Mouse (Mus musculus) liver, adult 2 months (tissue): Measurements from ENCODE around the gene Rgs8. TPM values are rescaled to one million over a fixed set of nuclear protein-coding genes. Genes with fewer than 3 reads are reported as not detected.

Experiments
- DNase-seq: peaks from one replicate; pipeline ENCODE4 v3.0.0-alpha.2; 2011; ENCODE audit warnings: low read depth, low spot score; ENCODE audit errors: extremely low read depth
- H3K27ac ChIP-seq: fragments of 200-500 bp; replicated peaks from 2 replicates; pipeline ENCODE4 v1.5.1; 2012; ENCODE audit warnings: low read depth, mild to moderate bottlenecking, control low read depth, inconsistent platforms, low read length; ENCODE audit not compliant: insufficient read depth
- H3K27me3 ChIP-seq: fragments of 200-500 bp; 2 replicates; pipeline ENCODE4 v1.6.1; 2012; ENCODE audit warnings: mild to moderate bottlenecking, moderate library complexity, low read length, inconsistent platforms; ENCODE audit not compliant: control insufficient read depth, insufficient read depth
- H3K36me3 ChIP-seq: fragments of 200-500 bp; 2 replicates; pipeline ENCODE4 v1.6.1; 2012; ENCODE audit warnings: low read length, inconsistent platforms; ENCODE audit not compliant: control insufficient read depth, insufficient read depth
- H3K4me1 ChIP-seq: fragments of 200-500 bp; 2 replicates; pipeline ENCODE4 v1.6.1; 2011; ENCODE audit warnings: low read length; ENCODE audit not compliant: control insufficient read depth, insufficient read depth
- H3K4me3 ChIP-seq: fragments of 200-500 bp; 2 replicates; pipeline ENCODE4 v1.5.1; 2011; ENCODE audit warnings: low read depth, mild to moderate bottlenecking, control low read depth, low read length, moderate library complexity; ENCODE audit not compliant: insufficient read depth
- H3K79me2 ChIP-seq: fragments of 200-500 bp; 2 replicates; pipeline ENCODE4 v1.6.1; 2012; ENCODE audit warnings: inconsistent platforms, mild to moderate bottlenecking, low read length, moderate library complexity; ENCODE audit not compliant: control insufficient read depth, insufficient read depth
- H3K9ac ChIP-seq: fragments of 200-500 bp; 2 replicates; pipeline ENCODE4 v1.6.1; 2012; ENCODE audit warnings: low read depth, mild to moderate bottlenecking, control low read depth, inconsistent platforms, low read length
- CTCF ChIP-seq: fragments of 200-500 bp; IDR thresholded peaks from 2 replicates; pipeline ENCODE4 v1.5.1; 2011; ENCODE audit warnings: low read depth, low read length, control low read depth
- POLR2A ChIP-seq: fragments of 200-500 bp; IDR thresholded peaks from 2 replicates; pipeline ENCODE4 v1.6.1; 2011; ENCODE audit warnings: low read length, control low read depth; ENCODE audit not compliant: insufficient read depth; ENCODE audit errors: extremely low read depth
- WGBS: fragments of 180-500 bp; shearing (Covaris S2); methylation state at CpG from one replicate; pipeline ENCODE4 v1.1.7; 2018; 5-methylcytosine and 5-hydroxymethylcytosine counted together
- polyA plus RNA-seq: library from polyadenylated mRNA; depleted of rRNA; stranded (reverse); fragments of >200 nt; gene quantifications from 2 replicates; pipeline ENCODE4 v1.2.3, GENCODE M21; 2012
- total RNA-seq: library from RNA; depleted of rRNA; stranded (reverse); fragments of >200 nt; gene quantifications from 2 replicates; pipeline ENCODE4 v1.2.3, GENCODE M21; 2014

Rgs8 gene
- total and polyA plus RNA-seq, 2 experiments: 0.09 TPM; not detected in 1

- H3K9ac ChIP-seq: peak overlapping the region; percentile 53
- H3K36me3 ChIP-seq: no peaks in the 10 kb centered on the region
- H3K27ac ChIP-seq: no peak overlapping the region; the same call in 1 of the 2 replicates
- no peak for DNase-seq
- no peak overlapping the region for H3K4me3 ChIP-seq
- TF ChIP-seq CTCF (no peak), POLR2A (no peak)
- H3K4me1 ChIP-seq: peaks cover 5% of the 10 kb centered on the region; the same call in 1 of the 2 replicates
- H3K79me2 ChIP-seq: no peaks in the 10 kb centered on the region
- WGBS: 8% methylated on average over 4 of the region's 4 CpGs
- no peaks in the 10 kb centered on the region for H3K27me3 ChIP-seq
Measured at GRCm38 (mm10) chr1:153661689-153662002, 8.8 kb downstream of the Rgs8 start.

DNA sequence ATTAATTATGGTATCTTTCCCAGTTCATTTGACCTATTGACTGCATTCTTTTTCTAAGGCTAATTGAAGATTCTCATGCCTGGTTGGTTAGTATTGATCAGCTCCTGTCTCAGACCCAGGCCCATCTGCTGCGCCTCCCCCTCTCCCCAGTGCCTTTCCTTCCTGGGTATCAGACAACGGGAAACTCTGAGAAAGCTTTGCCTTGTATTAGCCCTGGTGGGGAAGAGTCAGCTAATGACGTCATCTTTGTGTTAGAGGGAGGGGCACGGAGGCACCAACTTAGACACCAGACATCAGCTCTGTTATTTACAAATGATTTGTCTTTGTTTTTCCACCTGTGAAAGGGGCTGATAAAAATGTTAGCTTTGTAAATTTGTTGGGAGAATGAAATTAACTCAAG lies 9.5 kb downstream of the Rgs8 start:
- WGBS: 51% methylated on average over 4 of the region's 4 CpGs
- Histone ChIP-seq H3K4me1 (peaks cover 5% of the 10 kb centered on the region; the same call in 1 of the 2 replicates), H3K9ac (no peak overlapping the region), H3K27ac (no peak overlapping the region), H3K79me2 (no peaks in the 10 kb centered on the region), H3K36me3 (no peaks in the 10 kb centered on the region), H3K4me3 (no peak overlapping the region), H3K27me3 (no peaks in the 10 kb centered on the region)
- DNase-seq: no peak
- TF ChIP-seq CTCF (no peak), POLR2A (no peak)

GRCm38 (mm10) chr1:153665066-153665715 lies 12.4 kb downstream of the Rgs8 start:
- no peak overlapping the region for H3K9ac ChIP-seq

GRCm38 (mm10) chr1:153666236-153666635 lies 13.4 kb downstream of the Rgs8 start:
- Histone ChIP-seq H3K27ac (no peak overlapping the region), H3K36me3 (no peaks in the 10 kb centered on the region), H3K9ac (no peak overlapping the region), H3K4me3 (no peak overlapping the region), H3K27me3 (no peaks in the 10 kb centered on the region), H3K79me2 (no peaks in the 10 kb centered on the region), H3K4me1 (peaks cover 9% of the 10 kb centered on the region)
- TF ChIP-seq CTCF (no peak), POLR2A (no peak)
- DNase-seq: no peak
- WGBS: 43% methylated on average over 1 of the region's 1 CpGs

More at GRCm38 (mm10) chr1:153665066-153665715, 12.4 kb downstream of the Rgs8 start:
- Histone ChIP-seq H3K27me3 (no peaks in the 10 kb centered on the region), H3K79me2 (no peaks in the 10 kb centered on the region), H3K36me3 (no peaks in the 10 kb centered on the region), H3K27ac (no peak overlapping the region), H3K4me3 (no peak overlapping the region), H3K4me1 (peaks cover 9% of the 10 kb centered on the region)
- TF ChIP-seq CTCF (no peak), POLR2A (no peak)
- WGBS: 67% methylated on average over 10 of the region's 10 CpGs
- no peak for DNase-seq

- no peak overlapping the region for H3K4me3 ChIP-seq
- H3K9ac ChIP-seq: no peak overlapping the region
- 83% methylated on average over 4 of the region's 4 CpGs for WGBS
- no peaks in the 10 kb centered on the region for H3K79me2 ChIP-seq
- no peaks in the 10 kb centered on the region for H3K36me3 ChIP-seq
- no peak overlapping the region for H3K27ac ChIP-seq
- TF ChIP-seq CTCF (no peak), POLR2A (no peak)
- H3K4me1 ChIP-seq: peaks cover 5% of the 10 kb centered on the region
- H3K27me3 ChIP-seq: no peaks in the 10 kb centered on the region
- no peak for DNase-seq
Measured at GRCm38 (mm10) chr1:153667244-153667727, 14.5 kb downstream of the Rgs8 start.

DNA sequence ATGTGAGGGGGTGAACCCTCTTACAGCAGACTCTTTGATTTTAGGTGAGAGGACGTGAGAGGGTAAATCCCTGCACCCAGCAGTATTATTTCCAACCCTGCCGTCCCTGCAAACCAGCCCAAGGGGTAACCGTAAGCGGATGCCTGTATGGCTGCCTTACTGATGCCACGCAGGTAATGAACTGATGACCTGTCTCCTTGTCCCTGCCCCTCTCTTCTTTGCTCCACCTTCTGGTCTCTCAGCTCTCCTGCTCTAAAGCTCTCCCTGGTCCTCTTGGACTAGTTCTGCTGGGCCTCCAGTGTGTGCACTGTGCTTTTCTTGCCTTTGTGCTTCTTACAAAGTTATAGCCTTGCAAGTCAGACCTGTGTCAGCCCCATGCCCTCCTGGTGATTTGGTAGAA lies 15.0 kb downstream of the Rgs8 start:
- WGBS: 90% methylated on average over 5 of the region's 5 CpGs
- no peaks in the 10 kb centered on the region for H3K79me2 ChIP-seq
- TF ChIP-seq POLR2A (no peak), CTCF (no peak)
- no peaks in the 10 kb centered on the region for H3K27me3 ChIP-seq
- no peak overlapping the region for H3K4me3 ChIP-seq
- no peak overlapping the region for H3K9ac ChIP-seq
- DNase-seq: no peak
- no peak overlapping the region for H3K27ac ChIP-seq
- peaks cover 5% of the 10 kb centered on the region for H3K4me1 ChIP-seq
- H3K36me3 ChIP-seq: no peaks in the 10 kb centered on the region
